Mouse (Mus musculus) urinary bladder, postnatal 10 days (tissue): ENCODE data around the gene Rhot1.
"Not testable (repeated sequence)": the region's sequence is repeated elsewhere in the genome, so short reads cannot be mapped to it uniquely, and the experiment has no call there.

Experiments used
- DNase-seq: peaks from one replicate; pipeline ENCODE4 v3.0.0; 2022; ENCODE audit warnings: low spot score

The Rhot1 gene

DNA sequence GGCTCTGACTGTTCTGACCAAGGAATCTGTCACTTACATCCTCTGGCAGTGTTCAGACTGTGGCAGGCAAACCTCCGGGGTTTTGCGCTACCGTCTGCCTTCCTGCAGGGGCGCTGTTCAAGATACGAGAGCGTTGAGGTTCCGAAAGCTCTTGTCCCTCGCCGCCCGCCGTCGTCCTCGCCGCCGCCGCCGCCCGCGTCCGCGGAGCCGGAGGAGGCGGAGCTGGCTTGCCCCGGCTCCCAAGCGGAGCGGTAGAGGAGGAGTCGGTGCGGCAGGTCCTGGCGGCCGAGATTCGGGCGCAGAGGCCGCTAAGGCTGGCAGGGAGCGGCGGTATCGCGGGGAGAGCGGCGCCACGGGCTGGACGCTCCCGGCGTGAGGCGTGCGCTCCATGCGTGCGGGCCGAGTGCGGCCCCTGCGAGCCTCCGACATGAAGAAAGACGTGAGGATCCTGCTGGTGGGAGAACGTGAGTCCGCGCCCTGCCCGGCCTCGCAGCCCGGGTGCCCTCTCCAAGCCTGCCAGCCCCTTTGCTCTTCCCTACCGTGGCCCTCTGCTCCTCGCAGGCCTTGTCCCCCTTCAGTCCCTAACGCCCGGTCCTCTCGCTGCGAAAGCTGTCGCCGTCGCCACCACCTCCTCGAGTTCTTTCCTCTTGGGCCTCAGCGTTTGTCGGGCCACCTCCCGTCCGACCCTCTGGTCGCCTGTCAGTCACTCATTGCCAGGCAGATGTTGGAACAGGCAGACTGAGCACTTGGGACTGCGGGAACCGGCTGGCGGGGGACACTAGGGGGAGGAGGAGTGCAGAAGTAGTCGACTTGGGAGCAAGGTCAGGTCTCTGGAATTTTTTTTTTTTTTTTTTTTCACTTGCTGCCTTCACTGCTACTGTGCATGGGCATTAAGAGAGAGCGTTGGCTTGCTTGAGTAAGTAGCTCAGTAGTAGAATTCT lies at the start of gene Rhot1:
Gene Rhot1, plus strand, starts transcription at position 160 of the 941 bp plus-strand sequence.
- DNase-seq, result peak; percentile 88

DNA sequence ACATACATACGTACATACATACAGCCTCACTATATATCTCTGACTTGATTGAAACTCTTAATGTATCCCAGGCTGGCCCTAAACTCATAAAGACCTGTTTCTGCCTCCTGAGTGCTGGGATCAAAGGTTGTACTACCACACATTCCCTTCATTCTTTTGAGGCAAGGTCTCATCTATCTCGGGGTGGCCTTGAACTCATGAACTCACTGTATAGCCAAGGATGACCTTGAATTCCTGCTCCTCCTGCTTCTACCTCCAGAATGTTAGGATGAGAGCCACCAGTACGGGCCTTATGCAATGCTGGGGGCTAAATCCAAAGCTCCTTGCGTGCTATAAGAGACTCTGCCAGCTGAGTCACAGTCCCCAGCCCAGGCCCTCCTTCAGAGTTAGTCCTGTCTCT lies 47.8 kb upstream of the Rhot1 start:
- DNase-seq, result no peak

DNA sequence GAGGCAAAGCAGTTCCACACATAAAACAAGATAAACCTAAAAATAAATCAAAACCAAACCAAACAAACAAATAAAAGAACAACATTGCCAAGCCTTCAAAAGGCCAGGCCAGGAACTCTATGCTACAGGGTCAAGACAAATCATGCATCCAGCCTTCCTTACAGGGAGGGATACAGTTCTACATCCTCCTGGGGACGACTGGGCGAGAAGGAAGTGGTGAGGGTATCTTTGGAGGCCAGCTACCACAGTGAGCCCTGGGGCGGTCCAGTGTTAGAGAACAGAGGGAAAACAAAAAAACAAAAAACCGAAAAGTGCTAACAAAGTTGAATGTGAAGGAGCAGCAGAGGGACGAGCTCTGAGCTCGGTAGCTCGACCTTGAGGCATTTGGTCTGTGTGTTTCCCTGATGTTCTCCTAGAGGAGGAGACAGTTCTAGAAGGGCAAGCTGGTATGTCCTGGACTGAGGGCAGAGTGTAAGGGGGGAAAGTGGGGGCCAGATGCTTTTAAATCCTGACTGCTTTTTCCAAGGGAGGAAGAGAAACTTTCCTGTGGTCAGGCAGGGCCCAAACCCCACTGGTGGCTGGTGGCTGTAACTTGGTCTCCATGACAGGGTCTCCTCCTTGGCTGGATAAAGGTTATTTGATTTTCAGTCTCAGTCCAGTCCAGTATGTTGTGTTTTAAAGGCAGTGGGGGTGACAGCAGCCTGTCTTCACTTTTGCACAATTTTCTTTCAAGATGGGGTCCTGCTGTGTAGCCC lies 45.3 kb upstream of the Rhot1 start:
- DNase-seq, result no peak

DNA sequence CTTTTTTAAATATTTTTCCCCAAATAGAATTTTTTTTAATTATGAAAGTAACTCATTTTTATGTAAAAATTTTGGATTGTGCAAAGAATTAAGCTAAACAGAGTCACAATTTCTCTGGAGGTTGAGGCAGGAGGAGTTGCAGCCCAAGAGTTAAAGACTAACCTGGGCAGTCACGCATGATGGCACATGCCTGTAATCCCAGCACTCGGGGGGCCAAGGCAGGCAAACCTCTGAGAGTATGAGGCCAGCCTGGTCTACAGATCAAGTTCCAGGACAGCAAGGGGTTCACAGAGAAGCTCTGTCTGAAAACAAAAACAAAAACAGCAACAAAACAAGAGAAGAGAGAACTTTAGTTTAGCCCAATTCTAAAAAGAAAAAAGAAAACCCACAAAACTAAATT lies 44.6 kb upstream of the Rhot1 start:
- no peak for DNase-seq

DNA sequence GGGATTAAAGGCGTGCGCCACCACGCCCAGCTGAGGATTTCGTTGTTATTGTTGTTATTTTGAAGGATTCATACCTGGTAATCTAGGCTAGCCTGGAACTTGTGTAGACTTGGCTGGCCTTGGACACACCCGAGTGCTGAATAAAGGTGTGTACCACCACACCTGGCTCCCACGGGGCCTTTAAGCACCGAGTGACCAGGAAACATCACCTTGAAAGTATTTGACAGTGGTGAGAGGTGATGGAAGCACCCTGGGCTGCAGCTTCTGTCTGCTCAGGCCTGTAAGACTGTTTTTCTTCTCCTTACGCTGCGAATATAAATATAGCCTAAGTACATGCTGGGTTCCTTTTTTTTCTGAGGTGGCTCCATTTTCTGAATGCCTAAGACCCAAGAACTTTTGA lies 40.7 kb upstream of the Rhot1 start:
- no peak for DNase-seq

DNA sequence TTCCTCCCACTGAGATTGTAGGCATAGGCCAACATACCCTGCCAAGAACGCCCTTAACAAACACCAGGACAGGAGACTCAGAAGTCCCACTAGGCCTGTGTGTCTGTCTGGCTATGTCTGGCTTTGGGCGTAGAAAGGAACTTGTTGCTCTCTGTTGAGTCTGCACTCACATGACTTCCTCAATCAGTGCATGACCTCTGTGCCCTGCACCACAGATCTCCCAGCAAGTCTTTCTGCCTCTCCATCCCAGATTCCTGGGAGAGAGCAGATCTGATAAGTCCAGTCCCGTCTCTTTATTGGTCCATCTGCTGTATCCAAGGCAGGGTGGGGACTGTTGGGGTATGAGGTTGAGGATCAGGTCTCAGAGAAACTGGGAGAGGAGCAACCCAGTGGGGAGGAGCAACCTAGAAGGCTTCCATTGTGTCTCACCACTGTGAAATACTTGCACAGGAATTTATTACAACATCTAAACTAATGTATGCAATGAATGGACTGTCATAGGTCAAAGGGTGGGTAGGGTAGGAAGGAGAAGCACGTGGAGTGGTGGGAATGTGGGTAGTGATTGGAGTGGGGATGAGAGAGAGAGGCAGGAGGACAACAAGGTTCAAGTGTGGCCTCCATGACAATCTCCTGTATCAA lies 40.1 kb upstream of the Rhot1 start:
- DNase-seq, result no peak

DNA sequence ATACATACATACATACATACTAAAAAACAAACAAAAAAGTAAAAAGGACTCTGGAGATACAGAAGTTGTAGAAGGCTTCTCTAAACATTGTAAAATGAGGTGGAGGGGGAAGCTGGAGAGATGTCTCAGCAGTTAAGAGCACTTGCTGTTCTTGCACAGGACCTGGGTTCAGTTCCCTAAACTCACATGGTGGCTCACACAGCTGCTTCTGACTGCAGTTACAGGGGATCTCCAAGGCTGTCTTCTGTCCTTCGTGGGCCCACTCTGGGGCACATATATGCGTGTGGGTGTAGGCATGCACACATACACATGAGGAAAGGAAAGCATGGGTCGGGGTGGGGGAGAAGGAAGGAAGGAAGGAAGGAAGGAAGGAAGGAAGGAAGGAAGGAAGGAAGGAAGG lies 39.2 kb upstream of the Rhot1 start:
- DNase-seq, result no peak

DNA sequence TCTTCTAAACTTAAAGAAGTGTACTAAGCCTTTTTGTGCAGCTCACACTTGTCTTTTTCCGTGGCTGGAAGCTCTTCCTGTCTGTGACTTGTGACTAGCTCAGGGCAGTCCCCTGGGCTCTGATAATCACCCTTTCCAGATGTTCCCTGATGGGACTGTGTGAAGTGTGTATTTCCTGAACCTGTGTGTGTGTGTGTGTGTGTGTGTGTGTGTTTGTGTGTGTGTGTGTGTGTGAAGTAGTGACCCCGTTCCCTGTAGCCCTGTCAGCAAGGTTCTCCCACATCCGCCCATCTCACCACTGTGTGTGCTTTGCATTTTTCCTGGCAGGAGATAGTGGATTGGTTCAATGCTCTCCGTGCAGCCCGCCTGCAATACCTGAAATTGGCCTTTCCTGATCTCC lies 38.5 kb upstream of the Rhot1 start:
- DNase-seq, result no peak

DNA sequence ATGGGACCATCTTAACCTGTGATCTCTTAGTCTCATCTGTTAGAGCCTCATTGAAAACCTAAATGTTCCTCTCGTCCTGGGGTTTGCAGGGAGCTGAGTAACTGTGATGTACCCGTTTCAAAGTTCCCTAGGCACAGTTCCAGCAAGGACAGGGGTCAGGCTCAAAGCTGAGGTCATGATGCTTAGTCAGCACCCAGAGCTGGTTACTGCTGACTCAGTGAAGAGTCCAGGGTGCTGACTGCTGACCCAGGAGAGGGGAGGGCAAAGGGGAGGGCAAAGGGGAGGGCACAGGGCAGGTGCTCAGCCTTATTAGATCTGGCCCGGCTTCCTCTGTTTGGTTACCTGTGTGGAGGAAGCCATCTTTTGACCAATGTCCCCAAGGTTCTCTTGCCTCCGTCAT lies 36.9 kb upstream of the Rhot1 start:
- no peak for DNase-seq

DNA sequence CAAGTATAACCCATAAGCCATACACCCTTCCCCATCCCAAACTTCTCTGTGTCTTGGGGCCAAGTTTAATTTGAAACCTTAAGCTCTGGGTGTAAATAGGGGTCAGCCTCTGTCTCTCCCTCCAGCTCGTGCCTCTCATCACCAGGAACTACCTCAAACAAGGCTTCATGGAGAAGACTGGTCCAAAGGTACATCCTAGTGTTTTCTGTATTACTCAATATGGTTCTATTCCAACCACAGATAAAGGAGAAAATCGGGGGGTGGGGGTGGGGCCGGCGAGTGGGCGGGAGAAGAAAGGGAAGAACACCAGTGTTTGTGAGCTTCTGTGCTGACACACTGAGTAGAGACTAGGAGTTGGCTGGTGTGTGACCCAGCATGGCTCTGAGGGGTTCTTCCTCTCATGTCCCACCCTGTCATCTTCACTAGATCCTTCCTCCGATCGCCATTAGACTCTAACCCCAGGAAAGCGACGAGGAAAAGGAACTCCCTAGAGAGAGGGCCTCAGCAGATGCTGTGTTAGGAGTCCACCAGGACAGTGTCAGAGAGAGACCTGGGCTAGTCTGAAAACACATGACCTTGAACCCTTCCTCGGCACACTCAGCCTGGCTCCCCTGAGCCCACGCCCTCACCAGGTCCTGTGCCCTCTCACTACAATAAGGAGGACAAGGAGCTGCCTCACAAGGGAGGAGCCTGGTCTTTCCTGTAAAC lies 34.7 kb upstream of the Rhot1 start:
- no peak for DNase-seq

DNA sequence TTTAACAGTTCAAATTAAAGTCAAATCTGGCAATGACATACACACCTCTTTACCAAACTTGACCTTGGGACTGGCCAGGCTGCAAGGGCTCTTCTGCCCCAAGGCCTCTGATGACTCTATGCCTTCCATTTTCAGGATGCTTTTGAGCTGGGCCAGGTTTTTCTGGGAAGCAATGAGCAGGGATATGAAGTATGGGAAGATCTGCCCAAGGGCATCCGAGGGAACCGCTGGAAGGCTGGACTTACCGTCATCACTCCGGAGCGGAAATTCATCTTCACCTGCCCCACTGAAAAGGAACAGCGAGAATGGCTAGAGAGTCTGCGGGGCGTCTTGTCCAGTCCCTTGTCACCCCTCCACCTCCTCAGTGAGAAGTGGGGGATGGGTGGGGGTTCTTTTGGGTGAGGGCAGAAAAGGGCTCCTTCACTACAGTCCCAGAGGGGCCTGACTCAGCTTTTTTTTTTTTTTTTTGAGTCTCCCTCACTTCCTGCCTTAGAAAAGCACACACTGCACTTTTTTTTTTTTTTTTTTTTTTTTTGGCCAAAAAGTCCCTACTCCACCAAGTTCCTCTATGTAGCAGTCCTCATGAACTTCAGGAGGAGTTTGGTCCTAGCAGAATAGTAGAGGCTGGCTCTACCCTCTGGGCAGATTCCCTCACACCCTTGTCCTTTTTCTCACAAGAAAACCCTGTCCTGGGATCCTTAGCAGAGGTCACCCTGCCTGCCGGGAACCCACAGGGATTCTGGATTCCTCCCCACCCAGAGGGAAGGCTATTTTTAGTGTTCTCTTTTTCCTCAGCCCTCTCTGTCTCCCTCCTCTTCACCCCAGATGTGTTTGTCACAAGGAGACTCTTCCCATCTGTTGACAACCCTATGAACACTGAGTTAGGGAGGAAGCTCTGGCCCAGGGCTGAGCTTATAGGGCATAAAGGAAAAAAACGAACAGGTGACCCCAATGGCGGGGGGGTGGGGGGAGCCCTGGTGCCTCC lies 31.6 kb upstream of the Rhot1 start:
- DNase-seq, result no peak

DNA sequence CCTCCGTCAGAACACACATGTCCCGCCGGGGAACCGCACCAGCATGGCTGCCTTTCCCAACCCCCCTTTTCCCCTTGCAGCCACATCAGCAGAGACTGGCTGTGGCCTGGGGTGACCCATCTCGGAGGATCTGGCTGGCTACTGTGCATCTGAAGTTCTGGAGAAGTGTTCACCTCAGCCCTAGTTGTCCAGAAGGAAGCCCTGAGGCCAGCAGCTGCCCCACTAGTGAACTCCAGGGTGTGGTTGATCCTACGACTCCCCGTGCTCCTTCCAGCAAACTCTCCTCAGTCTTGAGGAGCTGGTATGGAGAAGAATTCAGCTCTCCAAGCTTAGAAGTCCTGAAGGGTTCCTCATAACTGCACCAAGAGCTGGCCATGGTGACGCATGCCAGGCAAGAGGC lies 30.5 kb upstream of the Rhot1 start:
- DNase-seq, result no peak

DNA sequence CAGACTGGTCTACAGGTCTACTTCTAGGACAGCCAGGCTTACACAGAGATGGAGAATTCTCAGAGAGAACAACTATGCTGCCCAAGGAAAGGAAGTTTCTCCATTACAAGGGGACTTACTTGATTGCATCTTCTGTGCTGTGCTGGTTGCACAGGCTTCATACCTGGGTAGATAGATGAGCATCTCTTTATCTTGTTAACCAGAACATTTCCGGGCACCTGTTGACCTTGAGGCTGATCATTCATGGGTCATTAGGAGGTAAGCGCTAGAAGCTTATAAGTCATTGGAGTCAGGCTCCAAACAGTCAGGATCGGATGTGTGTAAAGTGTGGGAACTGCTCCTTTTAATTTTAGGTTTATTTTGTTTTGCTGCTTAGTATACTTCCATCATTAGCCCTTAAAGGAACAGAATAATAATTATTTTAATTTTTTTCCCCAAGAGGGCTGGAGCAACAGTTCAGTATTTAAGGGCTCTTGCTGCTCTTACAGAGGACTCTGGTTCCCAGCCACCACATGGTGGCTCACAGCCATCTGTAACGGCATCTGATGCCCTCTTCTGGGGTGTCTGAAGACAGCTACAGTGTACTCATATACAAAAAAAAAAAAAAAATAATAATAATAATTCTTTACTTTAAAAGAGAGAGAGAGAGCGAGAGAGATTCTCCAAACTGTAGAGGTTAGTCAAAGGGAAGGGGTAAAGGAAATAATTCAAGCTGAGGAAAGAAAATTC lies 27.6 kb upstream of the Rhot1 start:
- DNase-seq, result no peak

DNA sequence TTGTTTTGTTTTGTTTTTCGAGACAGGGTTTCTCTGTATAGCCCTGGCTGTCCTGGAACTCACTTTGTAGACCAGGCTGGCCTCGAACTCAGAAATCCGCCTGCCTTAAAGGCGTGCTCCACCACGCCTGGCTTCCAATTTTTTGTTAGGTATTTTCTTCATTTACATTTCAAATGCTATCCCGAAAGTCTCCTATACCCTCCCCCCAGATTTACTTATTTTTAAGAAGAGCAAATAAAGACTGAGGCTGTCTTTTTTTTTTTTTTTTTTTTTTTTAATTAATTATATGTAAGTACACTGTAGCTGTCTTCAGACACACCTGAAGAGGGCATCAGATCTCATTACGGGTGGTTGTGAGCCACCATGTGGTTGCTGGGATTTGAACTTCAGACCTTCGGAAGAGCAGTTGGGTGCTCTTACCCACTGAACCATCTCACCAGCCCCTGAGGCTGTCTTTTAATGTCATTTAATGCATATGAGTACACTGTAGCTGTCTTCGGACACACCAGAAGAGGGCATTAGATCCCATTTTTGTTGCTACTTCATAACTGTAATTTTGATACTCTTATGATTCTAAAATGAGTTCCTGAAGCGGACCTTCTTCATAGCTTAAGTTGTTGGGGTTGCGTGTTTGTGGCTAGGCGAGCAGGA lies 25.6 kb upstream of the Rhot1 start:
- DNase-seq, result not testable (repeated sequence)

DNA sequence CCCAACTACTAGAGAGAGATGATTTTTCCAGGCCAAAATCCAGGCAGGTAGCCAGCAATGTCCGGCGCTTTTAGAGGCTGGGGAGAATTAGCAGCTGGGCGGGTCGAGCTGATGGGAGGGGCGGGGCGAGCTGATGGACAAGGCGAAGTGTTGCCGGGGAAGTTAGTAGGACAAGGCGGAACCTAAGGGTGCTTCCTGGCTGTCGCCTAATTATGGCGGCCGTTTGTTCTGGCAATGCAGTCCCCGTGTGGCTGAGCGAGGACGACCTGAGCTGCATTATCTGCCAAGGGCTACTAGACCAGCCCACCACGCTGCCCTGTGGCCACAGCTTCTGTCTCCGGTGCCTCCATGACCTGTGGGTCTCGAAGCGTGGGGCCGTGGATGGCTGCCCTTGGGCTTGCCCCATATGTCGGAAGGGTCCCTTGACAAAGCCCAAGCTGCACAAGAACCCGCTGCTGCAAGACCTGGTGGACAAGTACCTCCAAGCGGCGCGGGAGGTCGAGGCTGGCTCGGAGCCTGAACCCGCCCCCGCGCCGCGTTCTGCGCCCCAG lies 25.0 kb upstream of the Rhot1 start, which contains the start of gene Rnf135:
Gene Rnf135, plus strand, starts transcription at position 147 of the 551 bp plus-strand sequence.
- peak; percentile 81 for DNase-seq

DNA sequence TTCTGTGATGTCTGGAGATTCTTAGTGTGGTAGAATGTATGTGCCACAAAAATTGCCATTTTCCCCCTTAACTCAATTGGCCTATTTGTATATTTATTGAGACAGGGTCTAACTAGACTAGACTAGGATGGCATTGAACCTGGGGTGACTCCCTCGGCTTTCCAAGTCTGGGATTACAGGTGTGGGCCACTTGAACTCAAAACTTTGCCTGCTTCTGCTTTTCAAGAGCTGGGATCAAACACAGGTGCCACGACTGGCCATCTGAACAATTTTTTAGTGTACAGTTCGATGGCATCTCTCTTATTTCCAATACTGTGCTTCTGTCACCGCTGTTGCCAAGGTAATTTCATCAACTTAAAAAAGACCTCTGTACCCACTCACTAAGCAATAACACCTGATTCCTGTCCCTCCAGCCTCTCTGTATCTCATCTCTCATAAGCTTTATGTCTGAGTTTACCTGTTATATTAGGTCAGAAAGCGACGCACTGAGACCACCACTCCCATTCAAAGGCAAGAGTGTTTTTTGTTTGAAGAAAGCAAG lies 24.2 kb upstream of the Rhot1 start:
- DNase-seq, result no peak

DNA sequence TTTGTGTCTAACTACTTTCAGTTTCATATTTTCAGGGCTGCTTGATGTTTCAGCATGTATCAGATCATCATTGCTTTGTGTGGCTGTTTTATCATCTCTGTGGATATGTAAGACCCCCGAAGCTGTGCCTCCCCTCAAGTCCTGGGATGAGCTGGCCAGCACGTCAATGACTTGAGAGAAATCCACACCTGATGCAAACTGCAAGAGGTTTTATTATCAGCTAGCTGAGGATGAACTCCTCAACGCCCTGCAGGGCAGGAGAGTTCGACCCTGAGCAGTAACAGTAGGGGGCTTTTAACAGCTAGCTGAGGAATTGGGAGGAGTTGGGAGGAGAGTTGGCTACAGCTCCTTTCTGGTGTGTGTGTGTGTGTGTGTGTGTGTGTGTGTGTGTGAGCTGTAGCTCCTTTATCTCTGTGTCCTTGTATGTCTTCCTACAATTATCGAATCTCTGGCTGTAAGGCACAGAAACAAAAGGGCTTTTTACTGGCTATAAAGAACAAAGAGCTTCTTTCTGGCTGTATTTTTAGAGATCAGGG lies 23.3 kb upstream of the Rhot1 start:
- not testable (repeated sequence) for DNase-seq

DNA sequence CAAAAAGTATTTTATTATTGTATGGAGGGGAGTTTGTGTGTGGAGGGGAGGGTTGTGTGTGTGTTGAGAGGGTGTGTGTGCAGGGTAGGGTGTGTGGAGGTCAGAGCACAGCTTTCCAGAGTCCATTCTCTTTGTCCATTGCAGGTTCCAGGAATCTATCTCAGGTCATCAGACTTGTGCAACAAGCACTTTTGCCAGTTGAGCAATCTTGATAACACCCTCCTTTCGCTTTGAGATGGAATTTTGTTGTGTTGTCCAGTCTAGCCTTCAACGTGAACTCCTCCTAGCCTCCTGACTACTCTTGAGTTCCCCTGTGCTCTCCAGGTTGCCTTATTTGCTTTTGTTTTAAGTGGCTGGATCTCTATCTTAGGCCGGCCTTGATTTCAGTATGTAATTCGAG lies 18.5 kb upstream of the Rhot1 start:
- DNase-seq, result no peak

DNA sequence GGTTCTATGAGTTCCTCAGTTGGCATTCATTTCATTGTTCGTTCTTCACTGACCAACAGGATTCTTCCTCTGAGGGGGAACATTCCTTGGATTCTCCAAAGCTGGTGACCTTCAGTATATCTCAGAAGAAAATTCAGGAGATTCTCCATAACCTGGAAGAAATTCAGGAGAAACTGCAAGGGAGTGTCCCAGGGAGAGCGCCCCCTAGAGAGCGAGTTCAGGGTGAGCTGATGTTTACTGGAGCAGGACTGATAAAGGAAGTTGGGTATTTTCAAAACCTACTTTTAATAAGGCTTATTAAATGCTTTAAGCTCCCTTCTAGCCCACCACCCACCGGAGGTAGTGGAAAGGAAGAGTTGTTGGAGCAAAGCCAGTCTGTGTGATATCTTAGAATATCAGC lies 15.0 kb upstream of the Rhot1 start:
- DNase-seq, result no peak
